Mouse (Mus musculus) granulocyte monocyte progenitor cell, adult 5-6 weeks (primary cell): ENCODE measurements around the gene Olfr12. TPM values are rescaled to one million over a fixed set of nuclear protein-coding genes. Genes with fewer than 3 reads are reported as not detected.

ENCODE experiments used
- total RNA-seq, 2 experiments: library from RNA; stranded (forward) in 1 of 2; stranded (reverse) in 1 of 2; fragments of 200-712, 200-1000 nt in 1 of 2; fragments of >200 nt in 1 of 2; fragmentation: Nextera tagmentation in 1 of 2; gene quantifications; 2 replicates each; pipeline ENCODE4 v1.2.3; 2014 to 2017

Olfr12 gene
- total RNA-seq, 2 experiments from 2014 or later, result not detected

Other genes with a start within 250 kb of the Olfr12 start
- gene Ndufa10, start 143.9 kb upstream of the Olfr12 start, total RNA-seq (2014; fragmentation: Nextera tagmentation), result 134 and 155 TPM in 2 replicates
- 103 and 107 TPM in 2 replicates for gene Ndufa10, start 143.9 kb upstream of the Olfr12 start, total RNA-seq (2017)
- not detected in 2 replicates for gene Olfr1416, start 132.7 kb upstream of the Olfr12 start, total RNA-seq (2014; fragmentation: Nextera tagmentation)
- not detected in 2 replicates for gene Olfr1416, start 132.7 kb upstream of the Olfr12 start, total RNA-seq (2017)
- not detected in 2 replicates for gene Olfr1415, start 121.7 kb upstream of the Olfr12 start, total RNA-seq (2014; fragmentation: Nextera tagmentation)
- not detected in 2 replicates for gene Olfr1415, start 121.7 kb upstream of the Olfr12 start, total RNA-seq (2017)
- gene Olfr1414, start 99.1 kb upstream of the Olfr12 start, total RNA-seq (2014; fragmentation: Nextera tagmentation), result not detected in 2 replicates
- gene Olfr1414, start 99.1 kb upstream of the Olfr12 start, total RNA-seq (2017), result not detected in 2 replicates
- gene Olfr1413, start 46.5 kb upstream of the Olfr12 start, total RNA-seq (2014; fragmentation: Nextera tagmentation), result not detected in 2 replicates
- gene Olfr1413, start 46.5 kb upstream of the Olfr12 start, total RNA-seq (2017), result not detected in 2 replicates
- not detected in 2 replicates for gene Olfr1412, start 32.0 kb upstream of the Olfr12 start, total RNA-seq (2014; fragmentation: Nextera tagmentation)
- gene Olfr1412, start 32.0 kb upstream of the Olfr12 start, total RNA-seq (2017), result not detected in 2 replicates
- not detected in 2 replicates for gene Olfr1411, start 23.4 kb upstream of the Olfr12 start, total RNA-seq (2014; fragmentation: Nextera tagmentation)
- not detected in 2 replicates for gene Olfr1411, start 23.4 kb upstream of the Olfr12 start, total RNA-seq (2017)
- not detected in 2 replicates for gene Olfr1410, start 12.0 kb upstream of the Olfr12 start, total RNA-seq (2014; fragmentation: Nextera tagmentation)
- gene Olfr1410, start 12.0 kb upstream of the Olfr12 start, total RNA-seq (2017), result not detected in 2 replicates
- gene Cops9, start 24.2 kb downstream of the Olfr12 start, total RNA-seq (2014; fragmentation: Nextera tagmentation), result 215 and 239 TPM in 2 replicates
- gene Cops9, start 24.2 kb downstream of the Olfr12 start, total RNA-seq (2017), result 141 and 144 TPM in 2 replicates
- 5.3 and 7.2 TPM in 2 replicates for gene Otos, start 31.1 kb downstream of the Olfr12 start, total RNA-seq (2014; fragmentation: Nextera tagmentation)
- 2.5 TPM in 1 of 2 replicates, not detected in the other for gene Otos, start 31.1 kb downstream of the Olfr12 start, total RNA-seq (2017)
- 63.6 and 65.2 TPM in 2 replicates for gene Gpc1, start 213.9 kb downstream of the Olfr12 start, total RNA-seq (2014; fragmentation: Nextera tagmentation)
- 70.6 and 74.6 TPM in 2 replicates for gene Gpc1, start 213.9 kb downstream of the Olfr12 start, total RNA-seq (2017)